Mouse (Mus musculus) ES-E14 (cell line): Measurements from ENCODE around the gene Pus3.

Experiments used
- HCFC1 ChIP-seq: IDR thresholded peaks from 2 replicates; pipeline ENCODE4 v1.6.1; 2012; ENCODE audit warnings: low read length, inconsistent platforms, borderline replicate concordance; ENCODE audit not compliant: insufficient read depth
- ZC3H11A ChIP-seq: IDR thresholded peaks from 2 replicates; pipeline ENCODE4 v1.6.1; 2012; ENCODE audit warnings: low read depth, mild to moderate bottlenecking, inconsistent platforms, low read length, borderline replicate concordance
- ZNF384 ChIP-seq: IDR thresholded peaks from 2 replicates; pipeline ENCODE4 v1.6.1; 2012; ENCODE audit warnings: low read depth, low read length, inconsistent platforms

DNA sequence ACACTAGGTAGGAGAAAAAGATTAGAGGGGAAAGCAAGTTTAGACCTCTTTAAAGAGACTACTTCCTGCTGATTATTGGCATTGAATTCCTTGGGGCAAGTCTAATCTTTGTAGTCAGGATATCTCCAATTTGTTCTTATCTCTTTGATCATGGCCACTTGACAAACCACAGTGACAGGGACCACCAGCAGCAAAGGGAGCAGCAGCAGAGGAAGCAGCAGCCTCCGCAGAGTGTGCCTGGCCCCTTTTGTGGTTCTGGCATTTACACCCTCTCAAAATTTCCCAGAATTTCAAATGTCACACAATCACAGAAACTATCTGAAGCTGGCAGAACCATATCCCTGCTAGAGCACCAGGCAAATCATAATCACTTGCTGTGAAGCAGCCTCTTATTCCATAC is 29.3 kb downstream of the Pus3 start:
- TF ChIP-seq ZNF384 = no peak
- no peak for TF ChIP-seq HCFC1
- no peak for TF ChIP-seq ZC3H11A
